Mouse (Mus musculus): Measurements from ENCODE around the gene Trpm1. TPM values are rescaled to one million over a fixed set of nuclear protein-coding genes. Genes with fewer than 3 reads are reported as not detected.

Gene Trpm1
- polyA plus RNA-seq, 1 experiment from 2014 or later: not detected

GRCm38 (mm10) chr7:64312811-64313210 lies 159.2 kb downstream of the Trpm1 start:
- no peak for ATAC-seq (ENCODE audit: low FRiP score, low TSS enrichment)
- H3K36me3 ChIP-seq (ENCODE audit: control insufficient read depth, insufficient read depth, low read length): peaks cover 4% of the 10 kb centered on the region; the same call in 1 of the 2 replicates
- no peak overlapping the region for H3K4me3 ChIP-seq (ENCODE audit: low read length)
- WGBS: 83% methylated on average over 7 of the region's 7 CpGs
- no peak overlapping the region for H3K9ac ChIP-seq (ENCODE audit: low read depth, low read length)
- no peaks in the 10 kb centered on the region for H3K27me3 ChIP-seq (ENCODE audit: control insufficient read depth, insufficient read depth, low read length)
- no peak overlapping the region for H3K4me2 ChIP-seq (replicated peaks; ENCODE audit: low read depth, low read length)
- no peaks in the 10 kb centered on the region for H3K4me1 ChIP-seq (ENCODE audit: control insufficient read depth, insufficient read depth, low read length)
- no peak overlapping the region for H3K27ac ChIP-seq (ENCODE audit: low read depth, low read length)
- no peaks in the 10 kb centered on the region for H3K9me3 ChIP-seq (ENCODE audit: control insufficient read depth, low read length)

MicroRNA genes within 50 kb of the gene (microRNA counts, 519-probe panel; counts per million panel counts)
- not detected for microRNA mmu-miR-211

Small RNA genes lying within 50 kb of the gene (microRNA-seq; reads per million reads assigned to microRNA genes)
- not detected for gene Mir211
- gene Mir6416: not detected

Other genes with a start within 250 kb of the Trpm1 start
- gene E030018B13Rik, start 237.0 kb upstream of the Trpm1 start, polyA plus RNA-seq (2014; fragmentation: Nextera tagmentation; extraction: Ambion mirVana): 0.35 TPM in 1 of 2 replicates, not detected in the other
- 23.0 and 23.2 TPM in 2 replicates for gene Klf13, start 214.9 kb upstream of the Trpm1 start, polyA plus RNA-seq (2014; fragmentation: Nextera tagmentation; extraction: Ambion mirVana)
- gene Mtmr10, start 133.8 kb downstream of the Trpm1 start, polyA plus RNA-seq (2014; fragmentation: Nextera tagmentation; extraction: Ambion mirVana): 5.8 and 12.5 TPM in 2 replicates
- 6.6 and 9.8 TPM in 2 replicates for gene Fan1, start 220.3 kb downstream of the Trpm1 start, polyA plus RNA-seq (2014; fragmentation: Nextera tagmentation; extraction: Ambion mirVana)
- 48.8 and 52.1 TPM in 2 replicates for gene Mphosph10, start 238.4 kb downstream of the Trpm1 start, polyA plus RNA-seq (2014; fragmentation: Nextera tagmentation; extraction: Ambion mirVana)
- 74.4 and 88.9 TPM in 2 replicates for gene Mcee, start 238.8 kb downstream of the Trpm1 start, polyA plus RNA-seq (2014; fragmentation: Nextera tagmentation; extraction: Ambion mirVana)

Measured in kidney, embryonic 14.5 days (tissue).